Mouse (Mus musculus): ENCODE data around the gene Cacna2d2.

GRCm38 (mm10) chr9:107366644-107367043, 32.8 kb upstream of the Cacna2d2 start:
- TF ChIP-seq CTCF (IDR thresholded peaks at IDR 0.05; ENCODE audit: low read depth) (peak; percentile 92), EP300 (optimal IDR thresholded peaks at IDR 0.05) (no peak)

Data from stomach, postnatal 0 days (tissue).